Mouse (Mus musculus) ES-E14 (cell line): Measurements from ENCODE around the gene Obsl1.

Source experiments
- CHD2 ChIP-seq: IDR thresholded peaks from 2 replicates; pipeline ENCODE4 v1.6.1; 2014; ENCODE audit warnings: mild to moderate bottlenecking, low read depth, low read length, inconsistent platforms
- HCFC1 ChIP-seq: IDR thresholded peaks from 2 replicates; pipeline ENCODE4 v1.6.1; 2012; ENCODE audit warnings: low read length, inconsistent platforms, borderline replicate concordance; ENCODE audit not compliant: insufficient read depth
- MAFK ChIP-seq: IDR thresholded peaks from 2 replicates; pipeline ENCODE4 v1.6.1; 2014; ENCODE audit warnings: mild to moderate bottlenecking, low read depth, low read length, inconsistent platforms; ENCODE audit not compliant: insufficient read depth
- ZC3H11A ChIP-seq: IDR thresholded peaks from 2 replicates; pipeline ENCODE4 v1.6.1; 2012; ENCODE audit warnings: low read depth, mild to moderate bottlenecking, inconsistent platforms, low read length, borderline replicate concordance
- ZNF384 ChIP-seq: IDR thresholded peaks from 2 replicates; pipeline ENCODE4 v1.6.1; 2012; ENCODE audit warnings: low read depth, low read length, inconsistent platforms

- TF ChIP-seq MAFK = no peak
- no peak for TF ChIP-seq ZC3H11A
- TF ChIP-seq CHD2 = no peak
- no peak for TF ChIP-seq HCFC1
- no peak for TF ChIP-seq ZNF384
These were observed 26.2 kb downstream of the Obsl1 start for GRCm38 (mm10) chr1:75480036-75480435.
